Mouse (Mus musculus): ENCODE data around the gene Gm40193.

DNA sequence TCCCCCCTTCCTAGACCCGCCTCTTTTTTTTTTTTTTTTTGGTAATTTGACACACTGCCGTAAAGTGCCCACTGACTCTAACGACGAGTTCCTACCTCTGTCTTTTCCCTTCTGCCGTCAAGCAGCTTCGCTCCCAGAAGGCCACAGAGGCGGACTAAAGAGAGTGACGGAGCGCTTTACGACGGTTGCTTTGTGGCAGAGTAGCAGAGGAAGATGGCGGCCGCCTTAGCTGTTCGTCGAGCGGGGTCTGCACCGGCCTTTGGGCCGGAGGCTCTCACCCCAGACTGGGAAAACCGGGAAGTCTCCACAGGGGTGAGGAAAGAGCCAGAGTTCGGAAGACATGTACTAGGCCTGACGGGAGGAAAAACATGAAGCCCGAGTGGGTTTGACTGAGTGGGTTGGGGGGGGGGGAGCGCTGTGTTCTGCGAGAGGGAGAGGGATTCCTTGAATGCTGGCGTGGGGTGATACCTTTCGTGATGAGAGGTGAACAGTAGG, 7.5 kb downstream of the Gm40193 start, which contains the start of gene Psmb6:
- TF ChIP-seq GATA1 (IDR thresholded peaks at IDR 0.05; ENCODE audit: low read length) (no peak), TAL1 (IDR thresholded peaks at IDR 0.05; ENCODE audit: low read length) (no peak)
